Mouse (Mus musculus) spleen, adult 2 months (tissue): Measurements from ENCODE around the gene Kif23. TPM values are rescaled to one million over a fixed set of nuclear protein-coding genes. Genes with fewer than 3 reads are reported as not detected.

Experiments
- DNase-seq, 2 experiments: peaks; one replicate each; pipeline versions ENCODE4 v3.0.0 to v3.0.0-alpha.2; 2012 to 2021; ENCODE audit warnings: low spot score in 2 of 2, low read depth in 1 of 2
- H3K27ac ChIP-seq: fragments of 200-500 bp; 2 replicates; pipeline ENCODE4 v1.5.1; 2012; ENCODE audit warnings: low read length, inconsistent platforms; ENCODE audit not compliant: insufficient read depth
- H3K27me3 ChIP-seq: fragments of 200-500 bp; 2 replicates; pipeline ENCODE4 v1.6.1; 2012; ENCODE audit warnings: mild to moderate bottlenecking, moderate library complexity, low read length, inconsistent platforms; ENCODE audit not compliant: control insufficient read depth, insufficient read depth
- H3K36me3 ChIP-seq: fragments of 200-500 bp; 2 replicates; pipeline ENCODE4 v1.6.1; 2012; ENCODE audit warnings: mild to moderate bottlenecking, low read length, inconsistent platforms; ENCODE audit not compliant: control insufficient read depth, insufficient read depth
- H3K4me1 ChIP-seq: fragments of 200-500 bp; 2 replicates; pipeline ENCODE4 v1.6.1; 2011; ENCODE audit warnings: inconsistent platforms; ENCODE audit not compliant: control insufficient read depth, insufficient read depth, insufficient read length
- H3K4me3 ChIP-seq: fragments of 200-500 bp; 2 replicates; pipeline ENCODE4 v1.5.1; 2011; ENCODE audit warnings: mild to moderate bottlenecking, inconsistent platforms; ENCODE audit not compliant: insufficient read depth, insufficient read length; ENCODE audit errors: extremely low read depth
- CTCF ChIP-seq: fragments of 200-500 bp; IDR thresholded peaks from 2 replicates; pipeline ENCODE4 v1.5.1; 2011; ENCODE audit warnings: mild to moderate bottlenecking, inconsistent platforms; ENCODE audit not compliant: insufficient read depth, insufficient read length, insufficient replicate concordance; ENCODE audit errors: extremely low read depth
- POLR2A ChIP-seq: fragments of 200-500 bp; IDR thresholded peaks from 2 replicates; pipeline ENCODE4 v1.6.1; 2011; ENCODE audit warnings: low read depth, low read length, inconsistent platforms
- WGBS: fragments of 180-500 bp; shearing (Covaris S2); methylation state at CpG from one replicate; pipeline ENCODE4 v1.1.7; 2018; 5-methylcytosine and 5-hydroxymethylcytosine counted together
- polyA plus RNA-seq: library from polyadenylated mRNA; depleted of rRNA; stranded (reverse); fragments of >200 nt; gene quantifications from 2 replicates; pipeline ENCODE4 v1.2.3, GENCODE M21; 2012

Gene Kif23
- polyA plus RNA-seq, 1 experiment, result 4.6 TPM

GRCm38 (mm10) chr9:61981876-61982275 is 35.3 kb upstream of the Kif23 start:
- Histone ChIP-seq H3K27ac (no peak overlapping the region), H3K27me3 (no peaks in the 10 kb centered on the region), H3K36me3 (no peaks in the 10 kb centered on the region), H3K4me3 (no peak overlapping the region), H3K4me1 (peaks cover 14% of the 10 kb centered on the region; the same call in 1 of the 2 replicates)
- no peak for TF ChIP-seq POLR2A
- no peak for TF ChIP-seq CTCF
- no peak for DNase-seq
- 30% methylated on average over 5 of the region's 5 CpGs for WGBS

DNA sequence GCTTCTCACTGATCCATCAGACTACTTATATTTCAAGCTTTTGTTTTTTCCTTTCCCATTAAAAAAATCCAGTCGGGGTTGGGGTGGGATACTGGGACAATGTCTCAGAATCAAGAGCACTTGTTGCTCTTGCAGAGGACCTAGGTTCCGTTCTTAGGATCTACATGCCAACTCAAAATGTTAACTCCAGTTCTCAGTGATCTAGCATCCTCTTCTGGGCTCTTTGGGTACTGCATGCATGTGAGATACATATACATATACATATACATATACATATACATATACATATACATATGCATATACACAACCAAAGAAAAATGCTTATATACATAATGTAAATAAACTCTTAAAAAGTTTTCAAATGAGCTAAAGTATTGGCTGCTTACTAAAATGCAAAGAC is 33.4 kb upstream of the Kif23 start:
- peaks cover 13% of the 10 kb centered on the region; the same call in 1 of the 2 replicates for H3K4me1 ChIP-seq
- no peaks in the 10 kb centered on the region for H3K27me3 ChIP-seq
- WGBS, result 93% methylated on average over 2 of the region's 2 CpGs
- no peak for DNase-seq
- no peak for TF ChIP-seq CTCF
- no peak for TF ChIP-seq POLR2A
- H3K4me3 ChIP-seq, result no peak overlapping the region
- no peaks in the 10 kb centered on the region for H3K36me3 ChIP-seq
- H3K27ac ChIP-seq, result no peak overlapping the region

DNA sequence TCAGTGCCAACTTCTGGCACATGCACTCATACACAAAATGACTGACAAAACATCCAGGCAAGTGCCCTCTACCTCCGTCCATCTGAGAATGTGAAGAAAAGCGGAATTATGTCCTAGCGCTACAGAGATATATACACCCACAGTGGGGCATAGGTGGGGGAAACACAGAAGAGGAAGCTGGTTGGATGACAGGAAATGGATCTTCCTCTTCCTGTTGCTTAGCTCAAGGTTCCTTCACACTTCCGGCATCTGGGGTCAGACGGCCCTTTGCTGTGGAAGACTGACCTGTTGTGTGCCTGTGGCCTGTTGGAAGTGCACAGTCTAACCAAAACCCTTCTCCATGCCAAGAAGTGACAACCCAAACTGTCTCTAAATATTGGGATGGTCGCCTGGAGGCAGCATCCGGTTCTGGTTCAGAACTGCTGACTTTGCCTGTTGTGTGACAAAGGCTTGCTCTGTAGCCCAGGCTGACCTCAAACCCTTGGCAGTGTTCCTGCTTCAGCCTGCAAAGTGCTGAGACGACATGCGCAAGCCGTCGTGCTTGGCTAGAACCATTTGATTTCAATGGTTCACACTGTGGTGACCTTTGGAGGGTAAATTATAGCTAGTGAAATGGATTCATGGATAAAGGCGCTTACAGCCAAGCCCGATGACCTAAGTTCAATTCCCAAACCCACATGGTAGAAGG is 30.8 kb upstream of the Kif23 start:
- 80% methylated on average over 13 of the region's 13 CpGs for WGBS
- TF ChIP-seq POLR2A (no peak), CTCF (no peak)
- no peaks in the 10 kb centered on the region for H3K27me3 ChIP-seq
- peaks cover 5% of the 10 kb centered on the region; the same call in 1 of the 2 replicates for H3K4me1 ChIP-seq
- DNase-seq, result no peak
- H3K27ac ChIP-seq, result peak overlapping the region; percentile 48; the same call in 1 of the 2 replicates
- no peak overlapping the region for H3K4me3 ChIP-seq
- no peaks in the 10 kb centered on the region for H3K36me3 ChIP-seq

DNA sequence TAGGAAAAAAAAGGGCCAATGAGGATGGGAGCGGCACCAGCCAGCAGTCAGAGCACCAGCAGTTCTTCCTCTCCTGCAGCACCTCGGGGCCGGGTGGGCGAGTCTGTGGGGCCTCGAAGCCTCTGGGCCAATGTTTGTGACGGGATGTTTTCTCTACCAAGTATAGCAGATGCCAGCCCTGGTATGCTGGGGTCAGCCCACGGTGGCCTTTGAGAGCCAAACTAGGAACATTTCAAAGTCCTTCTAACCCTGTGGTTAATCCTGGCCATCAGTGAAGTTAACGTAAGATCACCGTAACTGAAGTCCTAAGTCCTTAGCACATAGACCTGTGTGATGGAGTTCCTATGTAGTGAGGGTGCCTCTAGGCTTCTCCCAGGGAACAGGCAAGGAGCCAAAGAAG is 25.5 kb upstream of the Kif23 start:
- Histone ChIP-seq H3K36me3 (no peaks in the 10 kb centered on the region), H3K4me1 (no peaks in the 10 kb centered on the region), H3K27ac (no peak overlapping the region), H3K27me3 (no peaks in the 10 kb centered on the region), H3K4me3 (no peak overlapping the region)
- TF ChIP-seq CTCF (no peak), POLR2A (no peak)
- no peak for DNase-seq
- WGBS, result 87% methylated on average over 9 of the region's 9 CpGs

DNA sequence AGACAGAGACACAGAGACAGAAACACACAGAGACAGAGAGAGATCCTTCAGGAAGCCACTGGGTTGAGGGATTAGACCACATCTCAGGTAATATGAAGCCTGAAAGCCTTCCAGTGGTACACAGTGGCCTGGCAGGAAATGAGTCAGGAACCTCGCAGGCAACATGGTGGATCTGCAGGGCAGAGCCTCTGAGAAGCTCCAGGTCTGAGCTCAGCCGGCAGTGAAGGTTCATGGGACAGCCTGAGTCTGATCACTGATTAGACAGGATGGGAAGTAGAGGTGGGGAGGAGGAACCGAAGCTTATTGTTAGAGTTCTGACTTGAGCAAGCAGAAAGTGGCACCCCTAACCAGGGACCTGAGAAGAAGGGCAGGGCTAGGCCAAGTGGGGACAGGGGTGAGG is 24.5 kb upstream of the Kif23 start:
- TF ChIP-seq POLR2A (no peak), CTCF (no peak)
- H3K27ac ChIP-seq, result no peak overlapping the region
- H3K4me1 ChIP-seq, result no peaks in the 10 kb centered on the region
- no peak for DNase-seq
- no peaks in the 10 kb centered on the region for H3K36me3 ChIP-seq
- H3K27me3 ChIP-seq, result no peaks in the 10 kb centered on the region
- 29% methylated on average over 3 of the region's 3 CpGs for WGBS
- no peak overlapping the region for H3K4me3 ChIP-seq

GRCm38 (mm10) chr9:61967357-61967756 is 20.8 kb upstream of the Kif23 start:
- H3K27ac ChIP-seq, result no peak overlapping the region
- H3K27me3 ChIP-seq, result no peaks in the 10 kb centered on the region
- no peak for DNase-seq
- no peaks in the 10 kb centered on the region for H3K36me3 ChIP-seq
- TF ChIP-seq CTCF, result no peak
- WGBS, result 54% methylated on average over 10 of the region's 10 CpGs
- peaks cover 13% of the 10 kb centered on the region; the same call in 1 of the 2 replicates for H3K4me1 ChIP-seq
- no peak overlapping the region for H3K4me3 ChIP-seq

DNA sequence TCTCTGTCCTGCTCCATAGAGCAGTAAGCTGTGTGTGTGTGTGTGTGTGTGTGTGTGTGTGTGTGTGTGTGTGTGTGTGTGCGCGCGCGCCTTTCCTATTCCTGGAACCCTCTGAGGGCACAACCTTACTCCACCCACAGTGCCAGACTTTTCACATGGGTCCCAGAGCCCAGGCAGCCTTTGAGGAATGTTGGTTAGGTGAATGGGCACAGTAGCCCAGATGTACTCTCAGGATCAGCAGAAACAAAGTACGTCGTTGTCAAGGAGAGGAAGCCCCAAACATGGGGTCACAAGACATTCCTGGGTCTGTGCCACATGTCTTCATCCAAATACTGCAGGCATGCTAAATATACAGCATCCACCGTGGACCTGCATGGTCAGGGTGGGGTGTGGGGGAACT is 19.4 kb upstream of the Kif23 start:
- no peak for DNase-seq
- TF ChIP-seq CTCF, result no peak
- no peak for TF ChIP-seq POLR2A
- Histone ChIP-seq H3K4me3 (no peak overlapping the region), H3K27me3 (no peaks in the 10 kb centered on the region), H3K27ac (no peak overlapping the region), H3K4me1 (peaks cover 17% of the 10 kb centered on the region; the same call in 1 of the 2 replicates), H3K36me3 (no peaks in the 10 kb centered on the region)
- WGBS, result 68% methylated on average over 7 of the region's 7 CpGs
